Mouse (Mus musculus): Measurements from ENCODE around the gene Rps6.

GRCm38 (mm10) chr4:86831896-86832295 is 25.3 kb downstream of the Rps6 start:
- TF ChIP-seq POLR2A (IDR thresholded peaks at IDR 0.05; ENCODE audit: insufficient read depth, low read length) (no peak), CTCF (IDR thresholded peaks at IDR 0.05; ENCODE audit: low read depth, low read length) (no peak)

Data from ES-Bruce4 (cell line).